Mouse (Mus musculus) limb, embryonic 12.5 days (tissue): ENCODE measurements around the gene Siae. TPM values are rescaled to one million over a fixed set of nuclear protein-coding genes. Genes with fewer than 3 reads are reported as not detected.
A peak's percentile ranks its signal among the peaks of the same experiment; 100 is the strongest.

Experiments used
- ATAC-seq: fragments of 200-750 bp; cut with Nextera tagmentation; 2 replicates; pipeline ENCODE4 v1.8.0; 2017; ENCODE audit warnings: low read depth, moderate TSS enrichment; ENCODE audit not compliant: insufficient number of reproducible peaks, insufficient read depth, low FRiP score, low TSS enrichment
- H3K27ac ChIP-seq: fragments of 300-500 bp; sonication (generic); 2 replicates; pipeline ENCODE4 v1.5.1; 2016; ENCODE audit warnings: mild to moderate bottlenecking, moderate library complexity
- H3K27me3 ChIP-seq: fragments of 300-500 bp; sonication (generic); 2 replicates; pipeline ENCODE4 v1.6.1; 2016; ENCODE audit warnings: mild to moderate bottlenecking, moderate library complexity
- H3K36me3 ChIP-seq: fragments of 300-500 bp; sonication (generic); 2 replicates; pipeline ENCODE4 v1.6.1; 2016; ENCODE audit warnings: mild to moderate bottlenecking, moderate library complexity
- H3K4me1 ChIP-seq: fragments of 300-500 bp; sonication (generic); replicated peaks from 2 replicates; pipeline ENCODE4 v1.6.1; 2016
- H3K4me2 ChIP-seq: fragments of 300-500 bp; sonication (generic); 2 replicates; pipeline ENCODE4 v1.6.1; 2016; ENCODE audit warnings: mild to moderate bottlenecking, moderate library complexity
- H3K4me3 ChIP-seq: fragments of 300-500 bp; sonication (generic); replicated peaks from 2 replicates; pipeline ENCODE4 v1.5.1; 2016; ENCODE audit warnings: mild to moderate bottlenecking
- H3K9ac ChIP-seq: fragments of 300-500 bp; sonication (generic); replicated peaks from 2 replicates; pipeline ENCODE4 v1.6.1; 2016; ENCODE audit warnings: mild to moderate bottlenecking, moderate library complexity
- H3K9me3 ChIP-seq: fragments of 300-500 bp; sonication (generic); 2 replicates; pipeline ENCODE4 v1.6.1; 2016; ENCODE audit warnings: mild to moderate bottlenecking, moderate library complexity
- whole genome bisulfite sequencing: fragments of 180-500 bp; shearing (Covaris S2); methylation state at CpG from one replicate; pipeline ENCODE4 v1.1.7; 2016; 5-methylcytosine and 5-hydroxymethylcytosine counted together
- polyA plus RNA-seq: library from polyadenylated mRNA; unstranded; fragments of >200 nt; fragmentation: Nextera tagmentation; extraction: Ambion mirVana; gene quantifications from 2 replicates; pipeline ENCODE4 v1.2.1, GENCODE M21; 2016

The Siae gene
- polyA plus RNA-seq, 1 experiment from 2014 or later = 4.5 TPM

- Histone ChIP-seq H3K27ac (no peak overlapping the region), H3K9me3 (no peaks in the 10 kb centered on the region), H3K4me1 (peaks cover 10% of the 10 kb centered on the region; the same call in 1 of the 2 replicates), H3K27me3 (peaks cover 15% of the 10 kb centered on the region; the same call in 1 of the 2 replicates), H3K4me3 (no peak overlapping the region), H3K9ac (no peak overlapping the region), H3K4me2 (no peak overlapping the region), H3K36me3 (no peaks in the 10 kb centered on the region)
- 88% methylated on average over 2 of the region's 2 CpGs for WGBS
- no peak for ATAC-seq
Observed at GRCm38 (mm10) chr9:37629941-37630340, 74.4 kb downstream of the Siae start.

DNA sequence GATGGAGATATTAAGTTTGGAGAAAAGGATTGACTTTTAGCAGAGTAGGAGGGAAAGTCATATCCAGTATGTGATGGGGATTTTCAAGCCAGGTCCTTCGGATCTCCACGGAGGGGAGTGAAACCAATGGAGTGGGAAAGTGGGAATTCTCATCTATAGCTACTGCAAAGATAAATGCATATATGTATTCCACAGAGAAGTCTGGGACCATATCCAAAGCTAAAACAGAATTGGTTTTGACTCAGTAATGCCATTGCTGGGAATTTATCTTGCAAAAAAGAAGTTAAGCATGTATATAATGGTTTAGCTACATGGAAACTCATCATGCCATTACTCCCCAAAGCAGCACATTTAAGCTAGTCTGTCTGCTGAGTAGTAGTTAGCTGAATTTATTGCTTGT is 76.8 kb downstream of the Siae start:
- Histone ChIP-seq H3K27me3 (peaks cover 4% of the 10 kb centered on the region; the same call in 1 of the 2 replicates), H3K4me2 (no peak overlapping the region), H3K27ac (no peak overlapping the region), H3K36me3 (no peaks in the 10 kb centered on the region), H3K4me3 (no peak overlapping the region), H3K4me1 (no peaks in the 10 kb centered on the region), H3K9me3 (no peaks in the 10 kb centered on the region), H3K9ac (no peak overlapping the region)
- WGBS = 84% methylated on average over 2 of the region's 2 CpGs
- ATAC-seq = no peak

DNA sequence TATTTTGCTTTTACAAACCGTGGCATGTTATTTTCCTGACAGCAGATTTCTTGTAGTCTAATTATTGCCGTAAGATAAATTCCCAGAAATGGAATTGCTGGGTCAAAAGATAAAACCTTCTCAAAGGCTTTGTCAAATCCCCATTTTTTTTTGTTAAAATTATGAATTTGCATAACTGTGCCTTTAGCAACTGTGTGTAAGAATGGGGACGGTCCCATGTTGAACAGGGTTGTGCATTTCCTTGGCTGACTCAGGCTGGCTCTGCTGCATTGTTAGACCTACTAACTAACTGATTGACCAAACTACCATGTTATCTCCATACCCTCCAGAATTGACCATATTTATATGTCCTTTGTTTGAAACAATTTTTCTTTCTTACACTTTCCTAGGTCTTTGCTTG is 78.8 kb downstream of the Siae start:
- H3K4me2 ChIP-seq = no peak overlapping the region
- 91% methylated on average over 3 of the region's 3 CpGs for WGBS
- H3K27me3 ChIP-seq = peaks cover 4% of the 10 kb centered on the region; the same call in 1 of the 2 replicates
- no peaks in the 10 kb centered on the region for H3K9me3 ChIP-seq
- ATAC-seq = no peak
- no peaks in the 10 kb centered on the region for H3K36me3 ChIP-seq
- no peak overlapping the region for H3K9ac ChIP-seq
- H3K4me1 ChIP-seq = no peaks in the 10 kb centered on the region
- H3K27ac ChIP-seq = no peak overlapping the region
- H3K4me3 ChIP-seq = no peak overlapping the region

DNA sequence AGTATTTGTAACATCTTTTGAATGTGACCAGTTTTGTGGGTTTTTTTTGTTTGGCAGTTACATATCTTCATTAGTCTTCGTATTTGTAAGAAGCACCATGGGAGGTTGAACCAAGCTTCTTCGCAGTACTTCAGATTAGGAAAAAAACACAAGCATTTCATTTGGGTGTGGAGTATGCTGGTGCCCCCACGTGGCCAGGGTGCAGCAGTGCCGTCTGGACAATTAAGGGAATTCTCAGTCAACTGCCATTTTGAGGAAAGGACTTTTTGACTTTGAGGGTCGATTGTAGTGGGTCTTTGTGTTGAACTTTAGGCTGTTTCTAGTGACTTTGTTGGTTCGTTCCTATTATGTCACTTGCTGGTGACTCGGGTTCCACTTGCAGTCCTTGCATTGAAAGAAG is 80.8 kb downstream of the Siae start:
- 19% methylated on average over 7 of the region's 7 CpGs for WGBS
- no peaks in the 10 kb centered on the region for H3K36me3 ChIP-seq
- H3K4me3 ChIP-seq = no peak overlapping the region
- ATAC-seq = no peak
- H3K27ac ChIP-seq = no peak overlapping the region
- no peaks in the 10 kb centered on the region for H3K9me3 ChIP-seq
- peaks cover 4% of the 10 kb centered on the region; the same call in 1 of the 2 replicates for H3K27me3 ChIP-seq
- H3K4me1 ChIP-seq = no peaks in the 10 kb centered on the region
- no peak overlapping the region for H3K9ac ChIP-seq
- H3K4me2 ChIP-seq = no peak overlapping the region

DNA sequence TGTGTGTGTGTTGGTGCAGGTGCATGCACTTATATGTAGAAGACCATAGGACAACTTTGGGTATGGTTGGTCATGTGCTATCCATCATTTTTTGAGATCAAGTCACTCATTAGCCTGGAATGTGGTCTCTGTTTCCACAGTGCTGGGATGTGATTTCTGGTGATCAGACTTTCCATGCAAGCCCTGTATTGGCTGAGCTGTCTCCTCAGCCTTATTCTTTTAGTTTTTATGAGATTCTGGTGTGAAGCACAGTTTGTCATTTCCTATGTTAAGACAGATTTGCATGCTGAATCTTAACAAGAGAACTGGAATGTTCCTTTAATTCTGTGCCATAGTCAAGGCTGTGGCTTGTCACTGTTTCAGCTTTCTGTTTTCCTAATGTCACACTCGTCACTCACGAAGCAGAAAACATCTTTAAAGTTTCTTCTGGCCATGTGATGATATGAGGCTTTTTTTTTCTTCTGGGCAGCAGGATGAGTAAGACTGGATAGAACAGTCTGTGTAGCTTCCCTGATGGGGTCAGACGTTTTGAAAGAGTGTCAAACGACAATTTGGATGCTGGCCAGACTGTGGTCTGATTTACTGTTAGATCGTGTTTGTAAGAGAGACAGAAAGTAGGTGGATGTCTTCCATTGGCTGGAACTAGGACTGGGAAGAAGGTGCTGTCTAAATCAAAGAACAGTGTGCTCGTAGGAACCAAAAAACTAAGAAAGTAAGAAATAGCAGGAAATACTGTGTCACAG is 81.5 kb downstream of the Siae start:
- ATAC-seq = no peak; the same call in 1 of the 2 replicates
- no peaks in the 10 kb centered on the region for H3K4me1 ChIP-seq
- H3K9ac ChIP-seq = no peak overlapping the region
- H3K27me3 ChIP-seq = peaks cover 4% of the 10 kb centered on the region; the same call in 1 of the 2 replicates
- H3K4me3 ChIP-seq = no peak overlapping the region
- no peaks in the 10 kb centered on the region for H3K36me3 ChIP-seq
- H3K27ac ChIP-seq = no peak overlapping the region
- WGBS = 63% methylated on average over 6 of the region's 6 CpGs
- H3K4me2 ChIP-seq = no peak overlapping the region
- H3K9me3 ChIP-seq = no peaks in the 10 kb centered on the region

- H3K4me1 ChIP-seq = no peaks in the 10 kb centered on the region
- ATAC-seq = no peak
- no peaks in the 10 kb centered on the region for H3K27me3 ChIP-seq
- no peaks in the 10 kb centered on the region for H3K9me3 ChIP-seq
- no peaks in the 10 kb centered on the region for H3K36me3 ChIP-seq
- H3K4me2 ChIP-seq = no peak overlapping the region
- 74% methylated on average over 3 of the region's 3 CpGs for WGBS
- H3K4me3 ChIP-seq = no peak overlapping the region
- no peak overlapping the region for H3K9ac ChIP-seq
- H3K27ac ChIP-seq = no peak overlapping the region
Observed at GRCm38 (mm10) chr9:37638721-37639120, 83.2 kb downstream of the Siae start.

DNA sequence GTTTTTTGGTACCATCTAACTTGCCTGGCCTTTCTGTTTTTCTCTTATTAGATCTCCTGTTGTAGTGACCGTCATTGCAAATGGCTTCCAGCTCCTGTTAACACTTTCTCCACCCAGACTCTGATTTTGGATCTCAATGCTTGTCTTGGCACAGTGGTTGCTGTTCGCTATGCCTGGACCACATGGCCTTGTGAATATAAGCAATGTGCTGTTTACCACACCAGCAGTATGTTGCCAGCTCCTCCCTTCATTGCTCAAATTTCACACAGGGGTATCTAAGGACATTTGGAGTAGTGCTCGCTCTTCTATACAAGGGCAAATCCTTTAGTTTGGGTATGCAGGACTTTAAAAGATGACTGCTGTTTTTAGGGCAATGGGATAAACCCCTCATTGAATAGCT is 90.7 kb downstream of the Siae start:
- Histone ChIP-seq H3K9ac (no peak overlapping the region), H3K36me3 (peaks cover 40% of the 10 kb centered on the region), H3K4me2 (no peak overlapping the region), H3K4me3 (no peak overlapping the region), H3K27me3 (no peaks in the 10 kb centered on the region), H3K4me1 (no peaks in the 10 kb centered on the region), H3K27ac (no peak overlapping the region), H3K9me3 (no peaks in the 10 kb centered on the region)
- no peak for ATAC-seq
- 82% methylated on average over 3 of the region's 3 CpGs for WGBS

DNA sequence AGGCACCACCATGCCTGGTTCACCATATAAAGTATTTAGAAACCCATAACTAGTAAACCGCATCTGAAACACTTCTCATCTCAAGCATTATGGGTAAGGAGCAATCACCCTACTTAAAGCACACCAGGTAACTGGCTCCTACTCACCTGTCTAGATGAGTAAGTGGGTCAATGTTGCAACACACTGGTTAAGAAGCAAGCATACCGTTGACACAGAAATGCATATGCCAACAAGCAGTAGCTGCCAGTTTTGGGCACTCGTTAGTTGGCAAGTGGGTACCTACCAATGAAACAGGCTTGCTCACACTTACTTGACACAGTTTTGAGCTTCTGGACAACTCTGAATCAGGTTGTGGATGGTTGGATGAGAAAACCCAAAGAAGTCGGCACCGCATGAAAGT is 95.1 kb downstream of the Siae start:
- ATAC-seq = no peak
- no peaks in the 10 kb centered on the region for H3K9me3 ChIP-seq
- 93% methylated on average over 5 of the region's 5 CpGs for whole genome bisulfite sequencing
- H3K4me3 ChIP-seq = no peak overlapping the region
- H3K9ac ChIP-seq = no peak overlapping the region
- H3K4me2 ChIP-seq = no peak overlapping the region
- peaks cover 72% of the 10 kb centered on the region for H3K36me3 ChIP-seq
- H3K27me3 ChIP-seq = no peaks in the 10 kb centered on the region
- no peak overlapping the region for H3K27ac ChIP-seq
- H3K4me1 ChIP-seq = peaks cover 5% of the 10 kb centered on the region; the same call in 1 of the 2 replicates

DNA sequence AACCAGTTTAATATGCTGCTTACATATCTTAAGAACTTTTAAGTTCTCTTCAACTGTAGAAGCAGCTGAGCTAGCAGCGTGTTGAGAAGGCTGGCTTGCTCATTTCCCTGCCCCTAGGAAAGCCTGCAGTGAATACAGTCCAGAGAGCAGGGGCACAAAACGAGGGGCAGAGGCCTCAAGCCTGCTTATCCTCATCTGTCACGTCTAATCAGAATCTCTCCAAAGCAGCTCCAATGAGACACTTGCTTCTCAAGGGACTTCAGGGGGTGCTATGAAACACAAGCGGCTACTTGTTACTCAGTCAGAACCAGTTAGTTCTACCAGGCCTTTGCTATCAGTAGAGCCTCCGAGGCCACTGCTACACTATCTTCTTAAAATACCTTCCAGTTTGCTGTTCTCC is 98.3 kb downstream of the Siae start:
- peaks cover 56% of the 10 kb centered on the region for H3K36me3 ChIP-seq
- WGBS = 88% methylated on average over 5 of the region's 5 CpGs
- H3K4me2 ChIP-seq = no peak overlapping the region
- H3K4me1 ChIP-seq = peaks cover 10% of the 10 kb centered on the region; the same call in 1 of the 2 replicates
- ATAC-seq = no peak
- H3K4me3 ChIP-seq = no peak overlapping the region
- no peaks in the 10 kb centered on the region for H3K9me3 ChIP-seq
- no peaks in the 10 kb centered on the region for H3K27me3 ChIP-seq
- no peak overlapping the region for H3K9ac ChIP-seq
- H3K27ac ChIP-seq = no peak overlapping the region

GRCm38 (mm10) chr9:37655961-37656360 is 100.5 kb downstream of the Siae start:
- Histone ChIP-seq H3K36me3 (peaks cover 35% of the 10 kb centered on the region), H3K4me3 (peak overlapping the region; percentile 72), H3K27ac (no peak overlapping the region), H3K4me2 (peak overlapping the region; percentile 68), H3K9me3 (no peaks in the 10 kb centered on the region), H3K9ac (peak overlapping the region; percentile 73; the same call in 1 of the 2 replicates), H3K4me1 (peaks cover 10% of the 10 kb centered on the region; the same call in 1 of the 2 replicates), H3K27me3 (no peaks in the 10 kb centered on the region)
- no peak for ATAC-seq
- 68% methylated on average over 8 of the region's 8 CpGs for WGBS

- ATAC-seq = 0 out of 2 replicates have a peak, but pooled peaks have one; percentile 13
- H3K9ac ChIP-seq = peak overlapping the region; percentile 73
- no peaks in the 10 kb centered on the region for H3K27me3 ChIP-seq
- no peaks in the 10 kb centered on the region for H3K9me3 ChIP-seq
- peaks cover 30% of the 10 kb centered on the region for H3K36me3 ChIP-seq
- peak overlapping the region; percentile 68 for H3K4me2 ChIP-seq
- peak overlapping the region; percentile 72 for H3K4me3 ChIP-seq
- under 1% methylated on average over 10 of the region's 10 CpGs for WGBS
- peak overlapping the region; percentile 92 for H3K27ac ChIP-seq
- H3K4me1 ChIP-seq = peaks cover 10% of the 10 kb centered on the region; the same call in 1 of the 2 replicates
Observed at GRCm38 (mm10) chr9:37656439-37656881, 101.0 kb downstream of the Siae start.
